Mouse (Mus musculus) intestine, postnatal 0 days (tissue): ENCODE measurements at regions not wholly inside any gene's neighbourhood (a gene's known extent, or its start where the extent isn't known, plus 50 kb on each side); places are given as distances from the start of the nearest gene placed in this dataset.

ENCODE experiments used
- ATAC-seq: fragments of 200-750 bp; cut with Nextera tagmentation; 2 replicates; pipeline ENCODE4 v1.8.0; 2017; ENCODE audit warnings: mild to moderate bottlenecking, moderate TSS enrichment, moderate library complexity
- H3K27ac ChIP-seq: fragments of 300-500 bp; sonication (generic); 2 replicates; pipeline ENCODE4 v1.5.1; 2014; ENCODE audit warnings: mild to moderate bottlenecking, low read depth, low read length, moderate library complexity
- H3K27me3 ChIP-seq: fragments of 300-500 bp; sonication (generic); replicated peaks from 2 replicates; pipeline ENCODE4 v1.6.1; 2014; ENCODE audit warnings: low read length, mixed read lengths; ENCODE audit not compliant: control insufficient read depth, insufficient read depth
- H3K36me3 ChIP-seq: fragments of 300-500 bp; sonication (generic); 2 replicates; pipeline ENCODE4 v1.6.1; 2014; ENCODE audit warnings: mild to moderate bottlenecking, moderate library complexity; ENCODE audit not compliant: control insufficient read depth, insufficient read depth
- H3K4me1 ChIP-seq: fragments of 300-500 bp; sonication (generic); replicated peaks from 2 replicates; pipeline ENCODE4 v1.6.1; 2014; ENCODE audit warnings: antibody characterized with exemption, low read length, mixed read lengths; ENCODE audit not compliant: control insufficient read depth, insufficient read depth
- H3K4me2 ChIP-seq: fragments of 300-500 bp; sonication (generic); replicated peaks from 2 replicates; pipeline ENCODE4 v1.6.1; 2014; ENCODE audit warnings: low read depth, mild to moderate bottlenecking, moderate library complexity
- H3K4me3 ChIP-seq: fragments of 300-500 bp; sonication (generic); 2 replicates; pipeline ENCODE4 v1.5.1; 2014; ENCODE audit warnings: low read depth, low read length
- H3K9ac ChIP-seq: fragments of 300-500 bp; sonication (generic); 2 replicates; pipeline ENCODE4 v1.6.1; 2014; ENCODE audit warnings: mild to moderate bottlenecking, low read depth, low read length
- H3K9me3 ChIP-seq: fragments of 300-500 bp; sonication (generic); 2 replicates; pipeline ENCODE4 v1.6.1; 2016; ENCODE audit warnings: mixed run types; ENCODE audit not compliant: control insufficient read depth
- CTCF ChIP-seq: sonication (generic); IDR thresholded peaks from 2 replicates; pipeline ENCODE4 v1.5.1; 2016; ENCODE audit warnings: low read depth, mild to moderate bottlenecking, control low read depth, antibody characterized with exemption, moderate library complexity
- WGBS: fragments of 180-500 bp; shearing (Covaris S2); extraction: QIAGEN DNeasy Blood & Tissue Kit; methylation state at CpG from one replicate; pipeline ENCODE4 v1.1.7; 2014; 5-methylcytosine and 5-hydroxymethylcytosine counted together

GRCm38 (mm10) chr4:72329026-72329390 lies 128.3 kb upstream of the Tle1 start:
- no peak for ATAC-seq
- no peak overlapping the region for H3K27ac ChIP-seq
- no peak overlapping the region for H3K4me2 ChIP-seq
- H3K4me3 ChIP-seq: no peak overlapping the region
- TF ChIP-seq CTCF: no peak
- no peaks in the 10 kb centered on the region for H3K27me3 ChIP-seq
- H3K36me3 ChIP-seq: no peaks in the 10 kb centered on the region
- no peaks in the 10 kb centered on the region for H3K9me3 ChIP-seq
- no peak overlapping the region for H3K9ac ChIP-seq
- H3K4me1 ChIP-seq: no peaks in the 10 kb centered on the region

GRCm38 (mm10) chr4:72328282-72329025 lies 127.7 kb upstream of the Tle1 start:
- no peaks in the 10 kb centered on the region for H3K36me3 ChIP-seq
- WGBS: 93% methylated on average over 2 of the region's 2 CpGs

GRCm38 (mm10) chr4:72324913-72325312 lies 124.2 kb upstream of the Tle1 start:
- Histone ChIP-seq H3K4me3 (no peak overlapping the region), H3K36me3 (no peaks in the 10 kb centered on the region), H3K9me3 (no peaks in the 10 kb centered on the region), H3K4me2 (no peak overlapping the region), H3K27me3 (no peaks in the 10 kb centered on the region), H3K9ac (no peak overlapping the region), H3K27ac (no peak overlapping the region), H3K4me1 (no peaks in the 10 kb centered on the region)
- ATAC-seq: no peak
- no peak for TF ChIP-seq CTCF

More at GRCm38 (mm10) chr4:72328282-72329025, 127.7 kb upstream of the Tle1 start:
- ATAC-seq: no peak
- H3K4me3 ChIP-seq: no peak overlapping the region
- H3K9ac ChIP-seq: no peak overlapping the region
- H3K4me2 ChIP-seq: no peak overlapping the region
- no peak for TF ChIP-seq CTCF
- no peaks in the 10 kb centered on the region for H3K27me3 ChIP-seq
- H3K4me1 ChIP-seq: no peaks in the 10 kb centered on the region
- H3K9me3 ChIP-seq: no peaks in the 10 kb centered on the region
- no peak overlapping the region for H3K27ac ChIP-seq

GRCm38 (mm10) chr4:72285112-72285675 lies 84.5 kb upstream of the Tle1 start:
- TF ChIP-seq CTCF: no peak
- no peak overlapping the region for H3K4me3 ChIP-seq
- H3K9ac ChIP-seq: no peak overlapping the region
- no peaks in the 10 kb centered on the region for H3K36me3 ChIP-seq
- no peak overlapping the region for H3K4me2 ChIP-seq
- 44% methylated on average over 1 of the region's 1 CpGs for WGBS
- no peaks in the 10 kb centered on the region for H3K4me1 ChIP-seq
- no peak for ATAC-seq
- H3K9me3 ChIP-seq: no peaks in the 10 kb centered on the region
- H3K27me3 ChIP-seq: no peaks in the 10 kb centered on the region
- H3K27ac ChIP-seq: no peak overlapping the region

GRCm38 (mm10) chr4:72250531-72250930 lies 49.8 kb upstream of the Tle1 start:
- no peak overlapping the region for H3K9ac ChIP-seq
- H3K27ac ChIP-seq: no peak overlapping the region
- no peaks in the 10 kb centered on the region for H3K36me3 ChIP-seq
- no peaks in the 10 kb centered on the region for H3K27me3 ChIP-seq
- H3K9me3 ChIP-seq: no peaks in the 10 kb centered on the region
- WGBS: 82% methylated on average over 1 of the region's 1 CpGs
- no peak for TF ChIP-seq CTCF
- no peak for ATAC-seq
- H3K4me1 ChIP-seq: no peaks in the 10 kb centered on the region
- no peak overlapping the region for H3K4me2 ChIP-seq
- H3K4me3 ChIP-seq: no peak overlapping the region
